Mouse (Mus musculus) hindbrain, embryonic 16.5 days (tissue): ENCODE results near the gene Arhgap28. TPM values are rescaled to one million over a fixed set of nuclear protein-coding genes. Genes with fewer than 3 reads are reported as not detected.

Experiments used
- ATAC-seq: fragments of 200-750 bp; cut with Nextera tagmentation; 2 replicates; pipeline ENCODE4 v1.8.0; 2017; ENCODE audit warnings: moderate TSS enrichment, moderate library complexity
- H3K27ac ChIP-seq: fragments of 300-500 bp; sonication (generic); 2 replicates; pipeline ENCODE4 v1.5.1; 2014; ENCODE audit warnings: low read depth, mild to moderate bottlenecking, control low read depth, low read length, moderate library complexity
- H3K27me3 ChIP-seq: fragments of 300-500 bp; sonication (generic); replicated peaks from 2 replicates; pipeline ENCODE4 v1.6.1; 2014; ENCODE audit warnings: low read length; ENCODE audit not compliant: control insufficient read depth, insufficient read depth
- H3K36me3 ChIP-seq: fragments of 300-500 bp; sonication (generic); 2 replicates; pipeline ENCODE4 v1.6.1; 2014; ENCODE audit warnings: mild to moderate bottlenecking, low read length, moderate library complexity, mixed read lengths; ENCODE audit not compliant: control insufficient read depth, insufficient read depth
- H3K4me1 ChIP-seq: fragments of 300-500 bp; sonication (generic); 2 replicates; pipeline ENCODE4 v1.6.1; 2014; ENCODE audit warnings: low read depth, low read length; ENCODE audit not compliant: control insufficient read depth, insufficient read depth
- H3K4me2 ChIP-seq: fragments of 300-500 bp; sonication (generic); 2 replicates; pipeline ENCODE4 v1.6.1; 2014; ENCODE audit warnings: mild to moderate bottlenecking, low read length, control low read depth, moderate library complexity
- H3K4me3 ChIP-seq: fragments of 300-500 bp; sonication (generic); 2 replicates; pipeline ENCODE4 v1.5.1; 2014; ENCODE audit warnings: mild to moderate bottlenecking, low read length, control low read depth, moderate library complexity
- H3K9ac ChIP-seq: fragments of 300-500 bp; sonication (generic); 2 replicates; pipeline ENCODE4 v1.6.1; 2014; ENCODE audit warnings: low read depth, mild to moderate bottlenecking, control low read depth, low read length, moderate library complexity
- H3K9me3 ChIP-seq: fragments of 300-500 bp; sonication (generic); 2 replicates; pipeline ENCODE4 v1.6.1; 2014; ENCODE audit warnings: mild to moderate bottlenecking, low read length, moderate library complexity; ENCODE audit not compliant: control insufficient read depth
- WGBS: fragments of 180-500 bp; shearing (Covaris S2); extraction: QIAGEN DNeasy Blood & Tissue Kit; methylation state at CpG from one replicate; pipeline ENCODE4 v1.1.7; 2014; 5-methylcytosine and 5-hydroxymethylcytosine counted together
- polyA plus RNA-seq: library from polyadenylated mRNA; unstranded; fragments of >200 nt; fragmentation: Nextera tagmentation; extraction: Ambion mirVana; gene quantifications from 2 replicates; pipeline ENCODE4 v1.2.1, GENCODE M21; 2015

The Arhgap28 gene
- polyA plus RNA-seq, 1 experiment from 2014 or later = 5.9 TPM

DNA sequence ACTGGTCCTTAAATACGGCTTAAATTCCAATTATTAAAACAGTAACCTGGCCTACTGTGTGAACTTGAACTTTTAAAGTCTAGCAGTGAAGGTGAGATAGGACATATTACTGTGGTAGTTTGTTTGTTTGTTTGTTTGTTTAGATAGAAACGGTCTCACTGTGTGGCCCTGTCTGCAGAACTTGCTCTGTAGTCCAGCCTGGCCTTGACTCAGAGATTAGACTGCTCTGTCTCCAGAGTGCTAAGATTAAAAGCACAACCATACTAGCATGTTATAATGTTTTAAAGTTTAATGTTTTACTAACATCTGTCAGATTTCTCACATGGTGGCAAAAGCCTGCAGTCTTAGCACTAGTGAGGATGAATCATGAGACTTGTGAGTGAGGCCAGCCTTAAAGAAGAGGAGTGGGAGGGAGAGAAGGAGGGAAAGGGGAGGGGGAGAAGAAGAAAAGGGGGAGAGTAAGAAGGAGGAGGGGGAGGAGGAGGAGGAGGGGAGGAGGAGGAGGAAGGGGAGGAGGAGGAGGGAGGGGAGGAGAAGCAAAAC lies 8.6 kb downstream of the Arhgap28 start:
- Histone ChIP-seq H3K9ac (no peak overlapping the region), H3K27me3 (no peaks in the 10 kb centered on the region), H3K27ac (no peak overlapping the region), H3K4me2 (no peak overlapping the region), H3K9me3 (no peaks in the 10 kb centered on the region), H3K4me1 (no peaks in the 10 kb centered on the region), H3K4me3 (no peak overlapping the region), H3K36me3 (no peaks in the 10 kb centered on the region)
- 89% methylated on average over 2 of the region's 2 CpGs for WGBS
- ATAC-seq = no peak

DNA sequence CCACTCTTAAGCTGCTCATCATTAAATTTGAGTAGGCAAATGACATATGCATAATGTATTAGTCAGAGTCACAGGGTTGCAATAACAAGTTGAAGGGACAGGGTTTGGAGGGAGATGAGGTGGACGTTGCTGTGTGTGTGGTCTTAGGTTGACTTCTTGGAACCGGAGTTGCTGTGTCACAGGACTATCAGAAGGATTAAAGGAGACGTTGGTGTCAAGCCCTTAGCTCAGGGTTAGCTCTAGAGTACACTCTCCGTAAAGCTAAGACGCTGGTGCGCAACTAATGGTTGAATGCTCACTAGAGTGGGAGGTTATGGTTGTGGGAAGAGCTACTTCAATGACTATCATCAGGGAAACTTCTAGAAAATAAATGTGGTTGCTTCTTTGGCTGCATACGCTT lies 9.1 kb downstream of the Arhgap28 start:
- no peak overlapping the region for H3K27ac ChIP-seq
- ATAC-seq = no peak
- no peak overlapping the region for H3K4me2 ChIP-seq
- no peak overlapping the region for H3K4me3 ChIP-seq
- H3K36me3 ChIP-seq = no peaks in the 10 kb centered on the region
- no peak overlapping the region for H3K9ac ChIP-seq
- H3K9me3 ChIP-seq = no peaks in the 10 kb centered on the region
- WGBS = 82% methylated on average over 7 of the region's 7 CpGs
- no peaks in the 10 kb centered on the region for H3K27me3 ChIP-seq
- no peaks in the 10 kb centered on the region for H3K4me1 ChIP-seq

DNA sequence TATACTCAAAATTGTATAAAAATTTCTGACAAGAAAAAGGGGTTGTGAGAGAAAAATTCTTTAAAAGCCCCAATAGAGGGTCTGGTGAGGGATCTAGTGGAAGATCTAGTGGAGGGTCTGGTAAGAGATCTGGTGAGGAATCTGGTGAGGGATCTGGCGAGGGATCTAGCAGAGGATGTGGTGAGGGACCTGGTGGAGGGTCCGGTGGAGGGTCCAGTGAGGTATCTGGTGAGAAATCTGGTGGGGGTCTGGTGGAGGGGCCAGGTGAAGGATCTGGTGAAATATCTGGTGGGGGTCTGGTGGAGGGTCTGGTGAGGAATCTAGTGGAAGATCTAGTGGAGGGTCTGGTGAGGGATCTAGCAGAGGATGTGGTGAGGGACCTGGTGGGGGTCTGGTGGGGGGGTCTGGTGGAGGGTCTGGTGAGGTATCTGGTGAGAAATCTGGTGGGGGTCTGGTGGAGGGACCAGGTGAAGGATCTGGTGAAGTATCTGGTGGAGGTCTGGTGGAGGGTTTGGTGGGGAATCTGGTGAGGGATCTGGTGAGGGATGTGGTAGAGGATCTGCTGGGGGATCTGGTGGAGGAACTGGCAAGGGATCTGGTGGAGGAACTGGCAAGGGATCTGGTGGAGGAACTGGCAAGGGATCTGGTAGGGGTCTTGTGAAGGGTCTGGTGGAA lies 10.4 kb downstream of the Arhgap28 start:
- Histone ChIP-seq H3K9ac (no peak overlapping the region), H3K9me3 (no peaks in the 10 kb centered on the region), H3K27ac (no peak overlapping the region), H3K36me3 (no peaks in the 10 kb centered on the region), H3K27me3 (no peaks in the 10 kb centered on the region), H3K4me2 (no peak overlapping the region), H3K4me3 (no peak overlapping the region), H3K4me1 (no peaks in the 10 kb centered on the region)
- 96% methylated on average over 2 of the region's 2 CpGs for WGBS
- no peak for ATAC-seq

DNA sequence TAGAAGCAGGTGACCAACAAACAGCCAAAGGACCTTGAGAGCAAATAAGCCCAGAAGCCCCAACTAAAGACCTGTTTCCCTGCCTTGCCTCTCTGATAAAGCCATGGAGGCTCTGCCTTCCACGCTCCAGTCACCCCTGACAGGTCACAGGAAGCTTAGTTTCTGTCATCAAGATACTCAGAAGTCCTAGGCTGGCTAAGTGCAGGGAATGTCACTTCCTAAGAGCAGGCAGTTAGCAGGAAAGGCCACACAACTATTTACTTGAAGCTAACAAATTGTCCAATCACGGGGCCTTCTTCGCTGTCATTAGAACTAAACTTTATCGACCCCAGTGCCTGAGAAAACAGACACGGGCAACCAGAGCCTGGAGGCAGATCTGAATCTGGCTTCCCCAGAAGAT lies 14.2 kb downstream of the Arhgap28 start:
- Histone ChIP-seq H3K27ac (no peak overlapping the region), H3K4me1 (no peaks in the 10 kb centered on the region), H3K4me3 (no peak overlapping the region), H3K27me3 (no peaks in the 10 kb centered on the region), H3K36me3 (no peaks in the 10 kb centered on the region), H3K9me3 (no peaks in the 10 kb centered on the region), H3K4me2 (no peak overlapping the region), H3K9ac (no peak overlapping the region)
- 70% methylated on average over 5 of the region's 5 CpGs for WGBS
- ATAC-seq = no peak

DNA sequence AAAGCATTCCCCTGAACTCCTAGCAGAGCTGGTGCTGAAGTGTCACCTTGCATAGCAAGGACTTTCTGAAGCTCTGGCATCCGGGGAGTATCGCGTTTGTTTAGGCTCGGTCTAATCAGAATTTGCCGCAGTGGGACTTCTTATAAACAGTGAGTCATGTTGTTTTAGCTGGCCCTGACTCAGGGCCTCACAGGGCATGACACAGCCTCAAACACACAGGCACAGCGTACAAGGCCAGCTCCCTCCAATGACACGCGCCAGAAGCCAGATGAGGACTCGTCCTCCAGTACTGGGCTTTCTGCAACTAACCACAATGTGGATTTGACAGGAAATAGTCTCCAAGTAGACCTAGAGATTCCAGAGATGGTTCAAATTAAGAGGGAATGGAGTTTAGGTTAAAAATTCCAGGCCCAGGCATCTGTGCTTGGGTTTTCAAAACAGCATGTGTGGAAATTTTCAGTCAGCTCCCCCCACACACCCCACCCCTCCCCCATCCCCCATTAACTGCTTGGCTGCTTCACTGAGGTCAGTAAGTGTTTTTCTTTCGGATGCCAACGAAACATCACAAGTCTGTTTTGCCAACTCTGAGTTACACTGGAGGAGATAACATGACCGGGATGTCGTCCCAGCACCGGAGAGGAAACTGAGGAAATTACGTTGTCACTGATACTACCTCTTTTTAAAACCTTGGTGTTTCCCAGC lies 14.8 kb downstream of the Arhgap28 start:
- Histone ChIP-seq H3K27ac (no peak overlapping the region), H3K27me3 (no peaks in the 10 kb centered on the region), H3K36me3 (no peaks in the 10 kb centered on the region), H3K4me2 (no peak overlapping the region), H3K9me3 (no peaks in the 10 kb centered on the region), H3K9ac (no peak overlapping the region), H3K4me1 (no peaks in the 10 kb centered on the region), H3K4me3 (no peak overlapping the region)
- ATAC-seq = peak; percentile 71
- WGBS = 58% methylated on average over 15 of the region's 15 CpGs

GRCm38 (mm10) chr17:67985532-67985931 lies 18.4 kb downstream of the Arhgap28 start:
- no peaks in the 10 kb centered on the region for H3K36me3 ChIP-seq
- 70% methylated on average over 4 of the region's 4 CpGs for WGBS
- no peak overlapping the region for H3K4me3 ChIP-seq

GRCm38 (mm10) chr17:67980573-67980972 lies 23.3 kb downstream of the Arhgap28 start:
- WGBS = 84% methylated on average over 3 of the region's 3 CpGs
- no peak overlapping the region for H3K4me2 ChIP-seq
- H3K4me1 ChIP-seq = no peaks in the 10 kb centered on the region
- H3K4me3 ChIP-seq = no peak overlapping the region
- H3K9me3 ChIP-seq = no peaks in the 10 kb centered on the region
- no peak for ATAC-seq
- H3K9ac ChIP-seq = no peak overlapping the region
- no peaks in the 10 kb centered on the region for H3K36me3 ChIP-seq
- H3K27me3 ChIP-seq = no peaks in the 10 kb centered on the region
- H3K27ac ChIP-seq = no peak overlapping the region

More at GRCm38 (mm10) chr17:67985532-67985931, 18.4 kb downstream of the Arhgap28 start:
- Histone ChIP-seq H3K4me1 (no peaks in the 10 kb centered on the region), H3K27ac (no peak overlapping the region), H3K9me3 (no peaks in the 10 kb centered on the region), H3K4me2 (no peak overlapping the region), H3K27me3 (no peaks in the 10 kb centered on the region), H3K9ac (no peak overlapping the region)
- no peak for ATAC-seq

DNA sequence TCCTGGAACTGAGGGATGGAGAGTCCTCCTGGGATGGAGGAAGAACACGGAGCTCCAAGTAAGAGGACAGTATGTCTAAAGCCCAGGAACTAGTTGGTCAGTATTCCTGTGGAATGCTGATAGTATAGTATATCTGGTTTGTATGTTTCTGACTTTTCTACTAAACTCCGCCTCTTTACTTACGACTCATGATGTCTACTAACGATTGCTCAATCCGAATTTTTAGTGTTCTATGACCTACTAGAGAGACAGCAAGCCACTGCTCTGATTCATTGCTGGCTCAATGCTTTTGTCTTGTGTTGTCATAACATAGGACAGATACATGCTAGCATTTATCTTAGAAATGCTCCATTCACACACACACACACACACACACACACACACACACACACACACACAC lies 24.7 kb downstream of the Arhgap28 start:
- Histone ChIP-seq H3K9ac (no peak overlapping the region), H3K36me3 (no peaks in the 10 kb centered on the region), H3K4me2 (no peak overlapping the region), H3K27me3 (no peaks in the 10 kb centered on the region), H3K9me3 (no peaks in the 10 kb centered on the region), H3K27ac (no peak overlapping the region), H3K4me3 (no peak overlapping the region), H3K4me1 (no peaks in the 10 kb centered on the region)
- no peak for ATAC-seq
- WGBS = 85% methylated on average over 5 of the region's 5 CpGs

- H3K4me2 ChIP-seq = no peak overlapping the region
- no peaks in the 10 kb centered on the region for H3K36me3 ChIP-seq
- no peaks in the 10 kb centered on the region for H3K4me1 ChIP-seq
- H3K27ac ChIP-seq = no peak overlapping the region
- 51% methylated on average over 3 of the region's 3 CpGs for whole genome bisulfite sequencing
- H3K9me3 ChIP-seq = no peaks in the 10 kb centered on the region
- H3K4me3 ChIP-seq = no peak overlapping the region
- no peaks in the 10 kb centered on the region for H3K27me3 ChIP-seq
- H3K9ac ChIP-seq = no peak overlapping the region
- ATAC-seq = peak; percentile 70
Measured at GRCm38 (mm10) chr17:67978786-67979185, 25.1 kb downstream of the Arhgap28 start.
